Mouse (Mus musculus) C2C12 (cell line): ENCODE measurements around the gene Hoxc6. TPM values are rescaled to one million over a fixed set of nuclear protein-coding genes. Genes with fewer than 3 reads are reported as not detected.

ENCODE experiments used
- H3K27me3 ChIP-seq: one replicate; pipeline ENCODE4 v1.6.1; 2011; ENCODE audit not compliant: control insufficient read depth, insufficient read depth, insufficient read length
- H3K36me3 ChIP-seq: one replicate; pipeline ENCODE4 v1.6.1; 2011; ENCODE audit not compliant: control insufficient read depth, insufficient read depth
- H3K4me3 ChIP-seq: one replicate; pipeline ENCODE4 v1.5.1; 2011; ENCODE audit warnings: mild to moderate bottlenecking, control low read depth; ENCODE audit not compliant: poor library complexity, insufficient read depth, severe bottlenecking
- H3K79me2 ChIP-seq: one replicate; pipeline ENCODE4 v1.6.1; 2011; ENCODE audit not compliant: control insufficient read depth, insufficient read depth
- H3K79me3 ChIP-seq: one replicate; pipeline ENCODE4 v1.6.1; 2011; ENCODE audit warnings: low read depth, control low read depth
- H3ac ChIP-seq: one replicate; pipeline ENCODE3; 2011; ENCODE audit warnings: low read depth; ENCODE audit not compliant: control insufficient read depth, insufficient read length
- CEBPB ChIP-seq: IDR thresholded peaks from one replicate; pipeline ENCODE4 v1.6.1; 2011; ENCODE audit warnings: low read depth, mild to moderate bottlenecking, control low read depth, moderate library complexity
- CTCF ChIP-seq: IDR thresholded peaks from one replicate; pipeline ENCODE4 v1.5.1; 2011; ENCODE audit not compliant: control insufficient read depth, insufficient read depth, insufficient read length
- FOSL1 ChIP-seq: IDR thresholded peaks from one replicate; pipeline ENCODE4 v1.8.0; 2011; ENCODE audit warnings: mild to moderate bottlenecking, low read length; ENCODE audit not compliant: poor library complexity, insufficient read depth, severe bottlenecking
- MAX ChIP-seq: IDR thresholded peaks from one replicate; pipeline ENCODE4 v1.6.1; 2011; ENCODE audit warnings: mild to moderate bottlenecking, control low read depth
- MYOD1 ChIP-seq: IDR thresholded peaks from one replicate; pipeline ENCODE4 v1.6.1; 2011; ENCODE audit warnings: low read depth; ENCODE audit not compliant: control insufficient read depth, insufficient read length
- MYOG ChIP-seq: IDR thresholded peaks from one replicate; pipeline ENCODE4 v1.6.1; 2011; ENCODE audit not compliant: control insufficient read depth, insufficient read length; ENCODE audit errors: extremely low read depth
- USF1 ChIP-seq: IDR thresholded peaks from one replicate; pipeline ENCODE4 v1.6.1; 2011; ENCODE audit warnings: low read depth, mild to moderate bottlenecking, control low read depth, moderate library complexity
- polyA plus RNA-seq: library from polyadenylated mRNA; unstranded; fragments of >200 nt; fragmentation: generic; extraction: Trizol; gene quantifications from one replicate; pipeline ENCODE4 v1.2.1, GENCODE M21; 2012; ENCODE audit warnings: missing spikeins

The Hoxc6 gene
- polyA plus RNA-seq, 1 experiment: 10.6 TPM

GRCm38 (mm10) chr15:103002156-103002555 is 4.1 kb downstream of the Hoxc6 start:
- no peaks in the 10 kb centered on the region for H3K27me3 ChIP-seq
- no peak for TF ChIP-seq USF1
- peak; percentile 83 for TF ChIP-seq MAX
- TF ChIP-seq MYOG: no peak
- no peak for TF ChIP-seq CTCF
- H3K36me3 ChIP-seq: no peaks in the 10 kb centered on the region
- H3K4me3 ChIP-seq: no peak overlapping the region
- H3K79me2 ChIP-seq: peaks cover 97% of the 10 kb centered on the region
- peaks cover 45% of the 10 kb centered on the region for H3K79me3 ChIP-seq
- H3ac ChIP-seq: peak overlapping the region; percentile 23

- Histone ChIP-seq H3K27me3 (no peaks in the 10 kb centered on the region), H3K79me3 (peaks cover 50% of the 10 kb centered on the region), H3K4me3 (no peak overlapping the region), H3K79me2 (peaks cover 98% of the 10 kb centered on the region), H3ac (peak overlapping the region; percentile 9), H3K36me3 (no peaks in the 10 kb centered on the region)
- TF ChIP-seq MYOG: no peak
- no peak for TF ChIP-seq MAX
- no peak for TF ChIP-seq MYOD1
- TF ChIP-seq FOSL1: no peak
- no peak for TF ChIP-seq CTCF
- TF ChIP-seq USF1: no peak
- no peak for TF ChIP-seq CEBPB
Measured at GRCm38 (mm10) chr15:103002821-103003448, 4.9 kb downstream of the Hoxc6 start.

- no peak for TF ChIP-seq CEBPB
- TF ChIP-seq CTCF: no peak
- TF ChIP-seq USF1: no peak
- no peak for TF ChIP-seq MYOG
- TF ChIP-seq FOSL1: no peak
- TF ChIP-seq MAX: no peak
- TF ChIP-seq MYOD1: no peak
- peaks cover 98% of the 10 kb centered on the region for H3K79me2 ChIP-seq
- peaks cover 9% of the 10 kb centered on the region for H3K36me3 ChIP-seq
- H3K27me3 ChIP-seq: no peaks in the 10 kb centered on the region
- H3K79me3 ChIP-seq: peaks cover 60% of the 10 kb centered on the region
- no peak overlapping the region for H3K4me3 ChIP-seq
- peak overlapping the region; percentile 15 for H3ac ChIP-seq
Measured at GRCm38 (mm10) chr15:103005308-103005707, 7.3 kb downstream of the Hoxc6 start.

- TF ChIP-seq CTCF (no peak), MYOD1 (no peak), USF1 (no peak), FOSL1 (no peak), CEBPB (no peak), MYOG (no peak)
- Histone ChIP-seq H3K27me3 (no peaks in the 10 kb centered on the region), H3K36me3 (peaks cover 14% of the 10 kb centered on the region), H3K79me3 (peaks cover 55% of the 10 kb centered on the region), H3K4me3 (no peak overlapping the region), H3K79me2 (peaks cover 96% of the 10 kb centered on the region), H3ac (peak overlapping the region; percentile 15)
Measured at GRCm38 (mm10) chr15:103005797-103006196, 7.7 kb downstream of the Hoxc6 start.

- Histone ChIP-seq H3K36me3 (peaks cover 17% of the 10 kb centered on the region), H3ac (no peak overlapping the region), H3K4me3 (no peak overlapping the region), H3K79me3 (peaks cover 49% of the 10 kb centered on the region), H3K27me3 (no peaks in the 10 kb centered on the region), H3K79me2 (peaks cover 90% of the 10 kb centered on the region)
- TF ChIP-seq MAX (no peak), CTCF (no peak), MYOD1 (no peak), USF1 (no peak), CEBPB (no peak), MYOG (no peak), FOSL1 (no peak)
Measured at GRCm38 (mm10) chr15:103006326-103006725, 8.3 kb downstream of the Hoxc6 start.
